Comparison of ENCODE assay signal across 9 mouse cellular contexts in the genomic region with DNA sequence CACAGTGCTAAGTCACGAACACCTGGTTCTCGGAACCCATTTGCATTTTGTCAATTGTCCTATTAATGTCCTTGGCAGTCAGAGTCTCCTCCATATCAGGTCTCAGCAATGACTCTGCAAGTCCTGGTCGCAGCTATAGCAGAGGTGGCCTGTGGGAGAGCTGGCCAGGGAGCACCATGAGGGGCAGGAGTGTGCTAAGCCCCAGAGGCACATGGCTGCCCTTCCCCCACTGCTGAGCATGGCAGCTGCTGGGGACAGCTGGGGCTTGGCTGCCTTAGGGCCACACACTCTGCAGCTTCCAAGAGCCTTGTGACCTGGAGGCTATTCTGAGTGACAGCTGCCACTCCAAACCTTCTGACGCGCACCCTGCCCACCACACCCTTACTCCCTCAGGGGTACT. TPM values are rescaled to one million over a fixed set of nuclear protein-coding genes. Genes with fewer than 3 reads are reported as not detected.
DNase-seq lines count a peak whose midpoint lies in the region; ATAC-seq lines count a peak whose summit lies in the region.
"Had no signal": no experiment of that assay in that cellular context is flagged by ENCODE, and none has a peak within 500 bp of the region (broad histone marks: within the 10 kb centered on the region; RNA-seq: fewer than 3 reads in every experiment).

No protein-coding gene starts in this region.

- 57% methylated on average over 5 of the region's 5 CpGs for WGBS in embryonic facial prominence, embryonic 15.5 days

- H3K9ac ChIP-seq in embryonic facial prominence, embryonic 15.5 days: no peak overlapping the region

- no peaks in the 10 kb centered on the region for H3K36me3 ChIP-seq in megakaryocyte, embryonic 14.5 days (replicated peaks; ENCODE audit: low read length)
- no peaks in the 10 kb centered on the region for H3K36me3 ChIP-seq in embryonic facial prominence, embryonic 15.5 days

- DNase-seq in heart, postnatal 4 days: peak; percentile 39
- peak; percentile 90 for DNase-seq in retina, postnatal 1 day
- DNase-seq in cerebellum, adult 8-10 months: no peak
- no peak for DNase-seq in frontal cortex, postnatal 10 days (ENCODE audit: low spot score in 2 of 2)
- DNase-seq: adrenal gland, adult 2 months had no signal

- peak overlapping the region; percentile 57 for H3K4me3 ChIP-seq in megakaryocyte, embryonic 14.5 days (replicated peaks)
- H3K4me3 ChIP-seq in embryonic facial prominence, embryonic 15.5 days (replicated peaks): no peak overlapping the region
- H3K4me3 ChIP-seq: erythroblast, embryonic 14.5 days had no signal

- ATAC-seq in megakaryocyte, adult 5-6 weeks (ENCODE audit: poor library complexity, severe bottlenecking): no peak
- 0 out of 2 replicates have a peak, but pooled peaks have one; percentile 24 for ATAC-seq in embryonic facial prominence, embryonic 15.5 days (ENCODE audit: insufficient number of reproducible peaks, low FRiP score, low TSS enrichment, low read depth)

- no peak overlapping the region for H3K4me2 ChIP-seq in embryonic facial prominence, embryonic 15.5 days (replicated peaks)

- H3K9me3 ChIP-seq in megakaryocyte, embryonic 14.5 days: peaks cover 16% of the 10 kb centered on the region
- no peaks in the 10 kb centered on the region for H3K9me3 ChIP-seq in embryonic facial prominence, embryonic 15.5 days (replicated peaks)

- H3K27ac ChIP-seq in embryonic facial prominence, embryonic 15.5 days (replicated peaks): no peak overlapping the region

- H3K27me3 ChIP-seq in megakaryocyte, embryonic 14.5 days (replicated peaks): peaks cover 17% of the 10 kb centered on the region
- no peaks in the 10 kb centered on the region for H3K27me3 ChIP-seq in embryonic facial prominence, embryonic 15.5 days

- H3K4me1 ChIP-seq in megakaryocyte, embryonic 14.5 days: peaks cover 12% of the 10 kb centered on the region
- peaks cover 14% of the 10 kb centered on the region for H3K4me1 ChIP-seq in embryonic facial prominence, embryonic 15.5 days

RNA-seq across cellular contexts. Expression of gene Fam120a, which starts 52.3 kb away (rescaled TPM):
- 60.7 and 71.7 TPM in 2 replicates for polyA plus RNA-seq in megakaryocyte, embryonic 14.5 days (2012; ENCODE audit: insufficient read depth, low replicate concordance)
- 191 and 192 TPM in 2 replicates for total RNA-seq in megakaryocyte, adult 5-6 weeks (2015)
- total RNA-seq in megakaryocyte, adult 5-6 weeks (2017): 118 and 132 TPM in 2 replicates
- polyA plus RNA-seq in embryonic facial prominence, embryonic 15.5 days (2015; fragmentation: Nextera tagmentation; extraction: Ambion mirVana): 24.8 and 26.8 TPM in 2 replicates
- total RNA-seq in heart, postnatal 4 days (2021): 100 to 1,000 TPM; 112 to 118 TPM

Comparison
In these comparisons a context has a peak if more than half of its experiments do, and no peak if none do; other contexts are left out.
1. DNase-seq: peak in heart, postnatal 4 days (single experiment) and retina, postnatal 1 day (single experiment); none in cerebellum, adult 8-10 months (single experiment) and frontal cortex, postnatal 10 days (0 of 2).